Mouse (Mus musculus): ENCODE data around the gene S100a9. TPM values are rescaled to one million over a fixed set of nuclear protein-coding genes. Genes with fewer than 3 reads are reported as not detected.

Gene S100a9
- polyA plus RNA-seq, 1 experiment, result not detected

- no peaks in the 10 kb centered on the region for H3K36me3 ChIP-seq (ENCODE audit: control insufficient read depth, insufficient read depth, low read length, poor library complexity, severe bottlenecking)
- no peak overlapping the region for H3K9ac ChIP-seq (ENCODE audit: low read depth, poor library complexity, severe bottlenecking)
- H3K4me3 ChIP-seq (ENCODE audit: low read depth, low read length), result no peak overlapping the region
- H3K27ac ChIP-seq (ENCODE audit: insufficient read depth, low read length), result no peak overlapping the region
- TF ChIP-seq CTCF (IDR thresholded peaks at IDR 0.05; ENCODE audit: low read depth, low read length) (no peak), EP300 (IDR thresholded peaks at IDR 0.05; ENCODE audit: insufficient read depth, low read depth, low read length) (no peak), POLR2A (IDR thresholded peaks at IDR 0.05; ENCODE audit: insufficient read depth, low read length) (no peak)
- no peaks in the 10 kb centered on the region for H3K4me1 ChIP-seq (ENCODE audit: control insufficient read depth, insufficient read depth, low read length)
- H3K9me3 ChIP-seq (replicated peaks; ENCODE audit: control insufficient read depth, insufficient read depth, low read length, poor library complexity, severe bottlenecking), result no peaks in the 10 kb centered on the region
- H3K27me3 ChIP-seq (ENCODE audit: control insufficient read depth, insufficient read depth, low read length, poor library complexity, severe bottlenecking), result no peaks in the 10 kb centered on the region
Measured at GRCm38 (mm10) chr3:90647291-90647690, 48.2 kb downstream of the S100a9 start.

- no peak overlapping the region for H3K27ac ChIP-seq (ENCODE audit: insufficient read depth, low read length)
- no peak overlapping the region for H3K9ac ChIP-seq (ENCODE audit: low read depth, poor library complexity, severe bottlenecking)
- H3K4me3 ChIP-seq (ENCODE audit: low read depth, low read length), result no peak overlapping the region
- H3K36me3 ChIP-seq (ENCODE audit: control insufficient read depth, insufficient read depth, low read length, poor library complexity, severe bottlenecking), result no peaks in the 10 kb centered on the region
- H3K4me1 ChIP-seq (ENCODE audit: control insufficient read depth, insufficient read depth, low read length), result no peaks in the 10 kb centered on the region
- no peaks in the 10 kb centered on the region for H3K9me3 ChIP-seq (replicated peaks; ENCODE audit: control insufficient read depth, insufficient read depth, low read length, poor library complexity, severe bottlenecking)
- TF ChIP-seq EP300 (IDR thresholded peaks at IDR 0.05; ENCODE audit: insufficient read depth, low read depth, low read length), result no peak
- TF ChIP-seq CTCF (IDR thresholded peaks at IDR 0.05; ENCODE audit: low read depth, low read length), result peak; percentile 73
- H3K27me3 ChIP-seq (ENCODE audit: control insufficient read depth, insufficient read depth, low read length, poor library complexity, severe bottlenecking), result no peaks in the 10 kb centered on the region
Measured at GRCm38 (mm10) chr3:90644220-90644619, 51.3 kb downstream of the S100a9 start.

Other genes with a start within 250 kb of the S100a9 start
- gene Npr1, start 229.9 kb downstream of the S100a9 start, polyA plus RNA-seq (2011; ENCODE audit: insufficient read depth, insufficient read length, low read depth, missing spikeins), result 10.8 and 13.6 TPM in 2 replicates
- 211 and 233 TPM in 2 replicates for gene Ilf2, start 219.6 kb downstream of the S100a9 start, polyA plus RNA-seq (2011; ENCODE audit: insufficient read depth, insufficient read length, low read depth, missing spikeins)
- 63.9 and 65.1 TPM in 2 replicates for gene Snapin, start 204.7 kb downstream of the S100a9 start, polyA plus RNA-seq (2011; ENCODE audit: insufficient read depth, insufficient read length, low read depth, missing spikeins)
- 124 and 130 TPM in 2 replicates for gene Chtop, start 186.2 kb downstream of the S100a9 start, polyA plus RNA-seq (2011; ENCODE audit: insufficient read depth, insufficient read length, low read depth, missing spikeins)
- 46.3 and 50.4 TPM in 2 replicates for gene S100a1, start 181.3 kb downstream of the S100a9 start, polyA plus RNA-seq (2011; ENCODE audit: insufficient read depth, insufficient read length, low read depth, missing spikeins)
- 71.4 and 73.2 TPM in 2 replicates for gene S100a13, start 181.3 kb downstream of the S100a9 start, polyA plus RNA-seq (2011; ENCODE audit: insufficient read depth, insufficient read length, low read depth, missing spikeins)
- 0.88 and 1.9 TPM in 2 replicates for gene S100a14, start 168.9 kb downstream of the S100a9 start, polyA plus RNA-seq (2011; ENCODE audit: insufficient read depth, insufficient read length, low read depth, missing spikeins)
- gene S100a16, start 158.5 kb downstream of the S100a9 start, polyA plus RNA-seq (2011; ENCODE audit: insufficient read depth, insufficient read length, low read depth, missing spikeins), result 2.0 and 3.1 TPM in 2 replicates
- 1.5 and 2.5 TPM in 2 replicates for gene S100a3, start 135.1 kb downstream of the S100a9 start, polyA plus RNA-seq (2011; ENCODE audit: insufficient read depth, insufficient read length, low read depth, missing spikeins)
- gene S100a2, start 105.5 kb downstream of the S100a9 start, polyA plus RNA-seq (2011; ENCODE audit: insufficient read depth, insufficient read length, low read depth, missing spikeins), result not detected in 2 replicates
- gene Gm42674, start 93.8 kb downstream of the S100a9 start, polyA plus RNA-seq (2011; ENCODE audit: insufficient read depth, insufficient read length, low read depth, missing spikeins), result 5.1 TPM in 1 of 2 replicates, not detected in the other
- gene S100a4, start 92.0 kb downstream of the S100a9 start, polyA plus RNA-seq (2011; ENCODE audit: insufficient read depth, insufficient read length, low read depth, missing spikeins), result 11.0 and 15.5 TPM in 2 replicates
- not detected in 2 replicates for gene S100a5, start 87.2 kb downstream of the S100a9 start, polyA plus RNA-seq (2011; ENCODE audit: insufficient read depth, insufficient read length, low read depth, missing spikeins)
- gene S100a6, start 82.8 kb downstream of the S100a9 start, polyA plus RNA-seq (2011; ENCODE audit: insufficient read depth, insufficient read length, low read depth, missing spikeins), result 516 and 526 TPM in 2 replicates
- 0.79 TPM in 1 of 2 replicates, not detected in the other for gene S100a7a, start 41.7 kb downstream of the S100a9 start, polyA plus RNA-seq (2011; ENCODE audit: insufficient read depth, insufficient read length, low read depth, missing spikeins)
- gene S100a8, start 26.7 kb downstream of the S100a9 start, polyA plus RNA-seq (2011; ENCODE audit: insufficient read depth, insufficient read length, low read depth, missing spikeins), result not detected in 2 replicates
- gene Pglyrp4, start 31.2 kb upstream of the S100a9 start, polyA plus RNA-seq (2011; ENCODE audit: insufficient read depth, insufficient read length, low read depth, missing spikeins), result not detected in 2 replicates
- gene Gm5849, start 82.2 kb upstream of the S100a9 start, polyA plus RNA-seq (2011; ENCODE audit: insufficient read depth, insufficient read length, low read depth, missing spikeins), result not detected in 2 replicates

Data from ES-Bruce4 (cell line).